In the genomic region with DNA sequence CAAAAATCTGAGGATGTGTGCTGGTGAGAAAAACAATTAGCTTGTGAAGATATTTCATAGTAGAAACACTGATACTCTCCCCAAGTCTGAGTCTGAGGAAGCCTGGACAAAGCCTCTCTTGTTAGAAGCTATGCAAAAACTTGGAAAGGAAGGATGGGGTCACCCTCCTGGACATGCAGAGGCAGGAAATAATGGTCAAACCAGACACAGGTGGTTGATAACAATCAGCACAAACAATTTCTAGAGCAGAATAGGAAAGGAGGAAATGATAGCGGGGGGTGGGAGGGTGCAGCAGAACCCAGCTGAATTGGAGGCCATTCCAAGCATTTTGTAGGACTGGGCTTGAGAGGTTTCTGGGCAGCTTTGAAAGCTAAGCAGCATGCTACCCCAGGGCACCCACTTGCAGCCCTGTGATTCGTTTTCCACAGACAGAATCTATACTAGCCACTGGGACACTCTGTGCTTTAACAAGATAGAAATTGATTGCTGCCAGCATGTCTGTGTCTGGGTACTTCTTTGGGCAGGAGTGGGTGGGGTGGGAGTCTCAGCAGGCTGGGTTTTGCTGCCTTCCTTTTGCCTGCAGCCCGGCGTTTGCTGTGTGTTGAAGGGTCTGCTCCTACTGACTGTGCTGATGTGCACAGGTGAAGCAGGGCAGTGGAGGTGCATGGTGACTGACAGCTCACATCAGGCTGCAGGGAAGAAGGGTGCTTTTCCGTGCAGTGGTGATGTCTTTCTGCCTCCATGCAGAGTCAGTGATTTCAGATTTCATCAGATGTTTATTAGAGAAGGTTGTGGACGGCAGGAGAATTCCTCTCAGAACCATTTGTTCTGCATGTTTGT, we compare ENCODE assay signal across 8 mouse cellular contexts. TPM values are rescaled to one million over a fixed set of nuclear protein-coding genes. Genes with fewer than 3 reads are reported as not detected.
DNase-seq lines count a peak whose midpoint lies in the region; ATAC-seq and TF ChIP-seq lines count a peak whose summit lies in the region.
"Had no signal": no experiment of that assay in that cellular context is flagged by ENCODE, and none has a peak within 500 bp of the region (broad histone marks: within the 10 kb centered on the region; RNA-seq: fewer than 3 reads in every experiment).

No protein-coding gene starts in this region.

- peak; percentile 50 for DNase-seq in lung, embryonic 14.5 days
- DNase-seq in lung, adult 2 months: no peak
- DNase-seq in forebrain, embryonic 11.5 days (ENCODE audit: low spot score): no peak
- DNase-seq in left cerebral cortex, adult 11 months (ENCODE audit: low spot score): no peak
- DNase-seq in spleen, adult 12 weeks (ENCODE audit: low spot score): no peak

- 21% methylated on average over 6 of the region's 6 CpGs for WGBS in lung, embryonic 14.5 days
- WGBS in lung, adult 2 months: 31% methylated on average over 6 of the region's 6 CpGs
- whole genome bisulfite sequencing in forebrain, embryonic 11.5 days: 59% methylated on average over 6 of the region's 6 CpGs
- WGBS in hindbrain, embryonic 13.5 days: 44% methylated on average over 6 of the region's 6 CpGs
- 45% methylated on average over 6 of the region's 6 CpGs for WGBS in neural tube, embryonic 13.5 days

- TF ChIP-seq POLR2A in lung, adult 2 months (IDR thresholded peaks at IDR 0.05; ENCODE audit: borderline replicate concordance, extremely low read depth, low read depth, low read length): no peak

- no peak overlapping the region for H3K4me3 ChIP-seq in lung, embryonic 14.5 days (ENCODE audit: low read depth, low read length)
- no peak overlapping the region for H3K4me3 ChIP-seq in lung, adult 2 months (replicated peaks; ENCODE audit: extremely low read depth, low read depth, low read length)
- no peak overlapping the region for H3K4me3 ChIP-seq in forebrain, embryonic 11.5 days (ENCODE audit: low read depth, low read length)
- no peak overlapping the region for H3K4me3 ChIP-seq in hindbrain, embryonic 13.5 days
- no peak overlapping the region for H3K4me3 ChIP-seq in neural tube, embryonic 13.5 days

- peak; percentile 52 for ATAC-seq in lung, embryonic 14.5 days (ENCODE audit: insufficient read depth)
- no peak for ATAC-seq in forebrain, embryonic 11.5 days (replicated peaks; ENCODE audit: low FRiP score)
- peak; percentile 54 for ATAC-seq in hindbrain, embryonic 13.5 days (ENCODE audit: low FRiP score)
- peak; percentile 41; the same call in 1 of the 2 replicates for ATAC-seq in neural tube, embryonic 13.5 days (ENCODE audit: low read depth)
- ATAC-seq: activated CD4-positive, CD25-positive, alpha-beta regulatory T cell, adult 4 months had no signal

- H3K4me1 ChIP-seq in lung, embryonic 14.5 days (ENCODE audit: insufficient read depth): peaks cover 24% of the 10 kb centered on the region
- H3K4me1 ChIP-seq in lung, adult 2 months (ENCODE audit: control insufficient read depth, insufficient read depth, low read length): peaks cover 15% of the 10 kb centered on the region
- H3K4me1 ChIP-seq in forebrain, embryonic 11.5 days (replicated peaks; ENCODE audit: control insufficient read depth, insufficient read depth, low read length): peaks cover 1% of the 10 kb centered on the region
- peaks cover 27% of the 10 kb centered on the region for H3K4me1 ChIP-seq in hindbrain, embryonic 13.5 days (replicated peaks)
- H3K4me1 ChIP-seq in neural tube, embryonic 13.5 days (replicated peaks): peaks cover 19% of the 10 kb centered on the region

- TF ChIP-seq CTCF in lung, embryonic 14.5 days (IDR thresholded peaks at IDR 0.05; ENCODE audit: low read depth): no peak
- TF ChIP-seq CTCF in lung, adult 2 months (IDR thresholded peaks at IDR 0.05; ENCODE audit: insufficient read depth, low read length): no peak

- no peaks in the 10 kb centered on the region for H3K9me3 ChIP-seq in lung, embryonic 14.5 days (ENCODE audit: low read depth, low read length)
- H3K9me3 ChIP-seq in forebrain, embryonic 11.5 days (ENCODE audit: control insufficient read depth, low read length): no peaks in the 10 kb centered on the region
- H3K9me3 ChIP-seq in hindbrain, embryonic 13.5 days: no peaks in the 10 kb centered on the region
- H3K9me3 ChIP-seq in neural tube, embryonic 13.5 days: no peaks in the 10 kb centered on the region

- H3K36me3 ChIP-seq in lung, embryonic 14.5 days (ENCODE audit: insufficient read depth): peaks cover 48% of the 10 kb centered on the region
- H3K36me3 ChIP-seq in forebrain, embryonic 11.5 days (ENCODE audit: control insufficient read depth, insufficient read depth, low read length): no peaks in the 10 kb centered on the region
- H3K36me3 ChIP-seq in hindbrain, embryonic 13.5 days: peaks cover 11% of the 10 kb centered on the region
- H3K36me3 ChIP-seq in neural tube, embryonic 13.5 days: peaks cover 13% of the 10 kb centered on the region

- peak overlapping the region; percentile 23; the same call in 1 of the 2 replicates for H3K4me2 ChIP-seq in lung, embryonic 14.5 days
- no peak overlapping the region for H3K4me2 ChIP-seq in forebrain, embryonic 11.5 days (ENCODE audit: low read depth, low read length, severe bottlenecking)
- peak overlapping the region; percentile 15; the same call in 1 of the 2 replicates for H3K4me2 ChIP-seq in hindbrain, embryonic 13.5 days
- H3K4me2 ChIP-seq in neural tube, embryonic 13.5 days: no peak overlapping the region

- H3K27ac ChIP-seq in lung, embryonic 14.5 days (ENCODE audit: low read depth): peak overlapping the region; percentile 68
- peak overlapping the region; percentile 12; the same call in 1 of the 2 replicates for H3K27ac ChIP-seq in forebrain, embryonic 11.5 days (ENCODE audit: low read depth, low read length)
- peak overlapping the region; percentile 78 for H3K27ac ChIP-seq in hindbrain, embryonic 13.5 days
- H3K27ac ChIP-seq in neural tube, embryonic 13.5 days (replicated peaks): peak overlapping the region; percentile 72

- H3K27me3 ChIP-seq in lung, embryonic 14.5 days (ENCODE audit: insufficient read depth, low read length): no peaks in the 10 kb centered on the region
- H3K27me3 ChIP-seq in forebrain, embryonic 11.5 days (ENCODE audit: control insufficient read depth, insufficient read depth, low read length): no peaks in the 10 kb centered on the region
- H3K27me3 ChIP-seq in hindbrain, embryonic 13.5 days: no peaks in the 10 kb centered on the region
- no peaks in the 10 kb centered on the region for H3K27me3 ChIP-seq in neural tube, embryonic 13.5 days

- H3K9ac ChIP-seq in lung, embryonic 14.5 days: no peak overlapping the region
- H3K9ac ChIP-seq in forebrain, embryonic 11.5 days (ENCODE audit: low read length): no peak overlapping the region
- H3K9ac ChIP-seq in hindbrain, embryonic 13.5 days: peak overlapping the region; percentile 39; the same call in 1 of the 2 replicates
- peak overlapping the region; percentile 31 for H3K9ac ChIP-seq in neural tube, embryonic 13.5 days

RNA-seq across cellular contexts. Expression of gene Traf3ip2, which starts 33.3 kb away (rescaled TPM):
- polyA plus RNA-seq in lung, embryonic 14.5 days (2014; fragmentation: Nextera tagmentation; extraction: Ambion mirVana): 27.9 TPM in 2 replicates
- polyA plus RNA-seq in lung, adult 2 months (2012; rRNA removed): 20.0 and 23.2 TPM in 2 replicates
- 3.8 and 5.4 TPM in 2 replicates for polyA plus RNA-seq in forebrain, embryonic 11.5 days (2014; fragmentation: Nextera tagmentation; extraction: Ambion mirVana)
- 8.6 TPM in 2 replicates for polyA plus RNA-seq in hindbrain, embryonic 13.5 days (2015; fragmentation: Nextera tagmentation; extraction: Ambion mirVana)
- 4.8 and 5.0 TPM in 2 replicates for polyA plus RNA-seq in neural tube, embryonic 13.5 days (2015; fragmentation: Nextera tagmentation; extraction: Ambion mirVana)

Comparison
In these comparisons a context has a peak if more than half of its experiments do, and no peak if none do; other contexts are left out.
1. H3K27ac ChIP-seq: peak in every context shown above with its lines; median percentile 78 in hindbrain, embryonic 13.5 days; 72 in neural tube, embryonic 13.5 days; 68 in lung, embryonic 14.5 days; 12 in forebrain, embryonic 11.5 days.
2. H3K4me2 ChIP-seq: peak in lung, embryonic 14.5 days (single experiment) and hindbrain, embryonic 13.5 days (single experiment); none in forebrain, embryonic 11.5 days (single experiment) and neural tube, embryonic 13.5 days (single experiment).
3. H3K9ac ChIP-seq: peak in hindbrain, embryonic 13.5 days (single experiment) and neural tube, embryonic 13.5 days (single experiment); none in lung, embryonic 14.5 days (single experiment) and forebrain, embryonic 11.5 days (single experiment).